Comparison of ENCODE assay signal across 8 mouse cellular contexts in the genomic region with DNA sequence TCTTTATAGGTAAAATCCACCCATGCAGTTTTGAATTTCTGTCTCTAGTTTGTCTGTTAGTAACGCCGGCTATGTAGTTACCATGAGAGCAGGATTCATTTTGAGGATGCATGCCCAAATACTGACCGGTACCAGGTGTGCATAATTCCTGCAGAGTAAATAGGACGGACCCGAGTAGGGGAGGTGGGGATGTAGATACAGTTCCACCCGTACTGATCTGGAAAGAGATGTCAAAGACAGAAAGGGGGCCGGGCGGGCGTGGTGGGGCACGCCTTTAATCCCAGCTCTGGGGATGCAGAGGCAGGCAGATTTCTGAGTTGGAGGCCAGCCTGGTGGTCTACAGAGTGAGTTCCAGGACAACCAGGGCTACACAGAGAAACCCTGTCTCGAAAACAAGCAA. TPM values are rescaled to one million over a fixed set of nuclear protein-coding genes. Genes with fewer than 3 reads are reported as not detected.
A peak's percentile ranks its signal among the peaks of the same experiment; 100 is the strongest.
DNase-seq lines count a peak whose midpoint lies in the region; ATAC-seq and TF ChIP-seq lines count a peak whose summit lies in the region.

No protein-coding gene starts in this region.

- no peaks in the 10 kb centered on the region for H3K27me3 ChIP-seq in embryonic facial prominence, embryonic 11.5 days (ENCODE audit: control insufficient read depth, insufficient read depth, low read length)
- H3K27me3 ChIP-seq in intestine, embryonic 16.5 days (replicated peaks; ENCODE audit: control insufficient read depth, insufficient read depth, low read length), result no peaks in the 10 kb centered on the region
- H3K27me3 ChIP-seq in neural tube, embryonic 13.5 days, result no peaks in the 10 kb centered on the region

- no peaks in the 10 kb centered on the region; the same call in 1 of the 2 replicates for H3K36me3 ChIP-seq in embryonic facial prominence, embryonic 11.5 days (replicated peaks; ENCODE audit: control insufficient read depth, insufficient read depth, low read depth, low read length)
- peaks cover 3% of the 10 kb centered on the region for H3K36me3 ChIP-seq in intestine, embryonic 16.5 days (ENCODE audit: control insufficient read depth, insufficient read depth, low read length)
- peaks cover 23% of the 10 kb centered on the region for H3K36me3 ChIP-seq in neural tube, embryonic 13.5 days

- peak overlapping the region; percentile 73 for H3K4me3 ChIP-seq in lung, adult 2 months (replicated peaks; ENCODE audit: extremely low read depth, low read depth, low read length)
- peak overlapping the region; percentile 59 for H3K4me3 ChIP-seq in embryonic facial prominence, embryonic 11.5 days (ENCODE audit: low read depth, low read length)
- peak overlapping the region; percentile 68 for H3K4me3 ChIP-seq in intestine, embryonic 16.5 days (ENCODE audit: low read length)
- H3K4me3 ChIP-seq in neural tube, embryonic 13.5 days, result peak overlapping the region; percentile 62

- peak overlapping the region; percentile 35; the same call in 1 of the 2 replicates for H3K27ac ChIP-seq in embryonic facial prominence, embryonic 11.5 days (replicated peaks; ENCODE audit: low read depth, low read length)
- H3K27ac ChIP-seq in intestine, embryonic 16.5 days (ENCODE audit: low read length), result peak overlapping the region; percentile 87
- peak overlapping the region; percentile 73 for H3K27ac ChIP-seq in neural tube, embryonic 13.5 days (replicated peaks)

- H3K9me3 ChIP-seq in embryonic facial prominence, embryonic 11.5 days (replicated peaks; ENCODE audit: control insufficient read depth, low read length), result no peaks in the 10 kb centered on the region
- H3K9me3 ChIP-seq in intestine, embryonic 16.5 days (ENCODE audit: control insufficient read depth, low read length), result no peaks in the 10 kb centered on the region
- H3K9me3 ChIP-seq in neural tube, embryonic 13.5 days, result no peaks in the 10 kb centered on the region

- WGBS in lung, adult 2 months, result 6% methylated on average over 11 of the region's 11 CpGs
- WGBS in embryonic facial prominence, embryonic 11.5 days, result 20% methylated on average over 11 of the region's 11 CpGs
- WGBS in intestine, embryonic 16.5 days, result 15% methylated on average over 11 of the region's 11 CpGs
- 19% methylated on average over 11 of the region's 11 CpGs for WGBS in neural tube, embryonic 13.5 days

- TF ChIP-seq POLR2A in lung, adult 2 months (IDR thresholded peaks at IDR 0.05; ENCODE audit: borderline replicate concordance, extremely low read depth, low read depth, low read length), result no peak

- no peak for ATAC-seq in embryonic facial prominence, embryonic 11.5 days (replicated peaks; ENCODE audit: insufficient number of reproducible peaks, low FRiP score, low TSS enrichment, low read depth)
- no peak for ATAC-seq in intestine, embryonic 16.5 days
- ATAC-seq in neural tube, embryonic 13.5 days (ENCODE audit: low read depth), result no peak

- TF ChIP-seq CTCF in lung, adult 2 months (IDR thresholded peaks at IDR 0.05; ENCODE audit: insufficient read depth, low read length), result no peak

- 0 out of 2 replicates have a peak, but pooled peaks cover 6% of the 10 kb centered on the region for H3K4me1 ChIP-seq in lung, adult 2 months (ENCODE audit: control insufficient read depth, insufficient read depth, low read length)
- H3K4me1 ChIP-seq in embryonic facial prominence, embryonic 11.5 days (ENCODE audit: control insufficient read depth, insufficient read depth, low read length), result no peaks in the 10 kb centered on the region
- H3K4me1 ChIP-seq in intestine, embryonic 16.5 days (ENCODE audit: control insufficient read depth, insufficient read depth, low read length), result peaks cover 3% of the 10 kb centered on the region
- peaks cover 26% of the 10 kb centered on the region for H3K4me1 ChIP-seq in neural tube, embryonic 13.5 days (replicated peaks)

- no peak for DNase-seq in lung, adult 2 months
- DNase-seq in lung, postnatal 10 days, result no peak
- peak; percentile 37 for DNase-seq in embryonic facial prominence, embryonic 11.5 days (ENCODE audit: low spot score)
- DNase-seq in natural killer cell, adult 2 months (ENCODE audit: low spot score in 2 of 2), result no peak
- DNase-seq in kidney, postnatal 10 days, result no peak
- DNase-seq in frontal cortex, adult 2 months (ENCODE audit: extremely low spot score in 1 of 2, low spot score in 1 of 2), result no peak

- peak overlapping the region; percentile 78 for H3K9ac ChIP-seq in embryonic facial prominence, embryonic 11.5 days (replicated peaks; ENCODE audit: low read length)
- H3K9ac ChIP-seq in intestine, embryonic 16.5 days (ENCODE audit: low read depth, low read length), result peak overlapping the region; percentile 74
- H3K9ac ChIP-seq in neural tube, embryonic 13.5 days, result peak overlapping the region; percentile 68

- peak overlapping the region; percentile 57 for H3K4me2 ChIP-seq in embryonic facial prominence, embryonic 11.5 days (ENCODE audit: low read depth, low read length)
- H3K4me2 ChIP-seq in intestine, embryonic 16.5 days (ENCODE audit: low read depth, low read length), result peak overlapping the region; percentile 69
- H3K4me2 ChIP-seq in neural tube, embryonic 13.5 days, result peak overlapping the region; percentile 78

RNA-seq across cellular contexts. Expression of a gene that starts 0.7 kb away (rescaled TPM):
- 6.8 and 8.2 TPM in 2 replicates for polyA plus RNA-seq in lung, adult 2 months (2012; rRNA removed)
- polyA plus RNA-seq in embryonic facial prominence, embryonic 11.5 days (2014; fragmentation: Nextera tagmentation; extraction: Ambion mirVana), result 22.2 and 23.4 TPM in 2 replicates
- polyA plus RNA-seq in intestine, embryonic 16.5 days (2015; fragmentation: Nextera tagmentation; extraction: Ambion mirVana), result 10.0 and 11.8 TPM in 2 replicates
- polyA plus RNA-seq in neural tube, embryonic 13.5 days (2015; fragmentation: Nextera tagmentation; extraction: Ambion mirVana), result 7.2 and 9.6 TPM in 2 replicates
- polyA plus RNA-seq in frontal cortex, adult 2 months (2012; rRNA removed), result 9.9 and 11.0 TPM in 2 replicates

RNA-seq across cellular contexts. Expression of a gene that starts 3.9 kb away (rescaled TPM):
- 258 and 298 TPM in 2 replicates for polyA plus RNA-seq in lung, adult 2 months (2012; rRNA removed)
- polyA plus RNA-seq in embryonic facial prominence, embryonic 11.5 days (2014; fragmentation: Nextera tagmentation; extraction: Ambion mirVana), result 1,420 and 1,481 TPM in 2 replicates
- 559 and 622 TPM in 2 replicates for polyA plus RNA-seq in intestine, embryonic 16.5 days (2015; fragmentation: Nextera tagmentation; extraction: Ambion mirVana)
- 1,686 and 1,692 TPM in 2 replicates for polyA plus RNA-seq in neural tube, embryonic 13.5 days (2015; fragmentation: Nextera tagmentation; extraction: Ambion mirVana)
- 447 and 519 TPM in 2 replicates for polyA plus RNA-seq in frontal cortex, adult 2 months (2012; rRNA removed)

RNA-seq across cellular contexts. Expression of a gene that starts 19.0 kb away (rescaled TPM):
- 81.9 and 89.7 TPM in 2 replicates for polyA plus RNA-seq in lung, adult 2 months (2012; rRNA removed)
- 46.7 and 53.8 TPM in 2 replicates for polyA plus RNA-seq in embryonic facial prominence, embryonic 11.5 days (2014; fragmentation: Nextera tagmentation; extraction: Ambion mirVana)
- polyA plus RNA-seq in intestine, embryonic 16.5 days (2015; fragmentation: Nextera tagmentation; extraction: Ambion mirVana), result 56.9 and 58.5 TPM in 2 replicates
- polyA plus RNA-seq in neural tube, embryonic 13.5 days (2015; fragmentation: Nextera tagmentation; extraction: Ambion mirVana), result 93.6 and 96.5 TPM in 2 replicates
- polyA plus RNA-seq in frontal cortex, adult 2 months (2012; rRNA removed), result 178 and 209 TPM in 2 replicates

RNA-seq across cellular contexts. Expression of a gene that starts 19.1 kb away (rescaled TPM):
- 16.5 and 26.2 TPM in 2 replicates for polyA plus RNA-seq in lung, adult 2 months (2012; rRNA removed)
- 48.8 and 53.2 TPM in 2 replicates for polyA plus RNA-seq in embryonic facial prominence, embryonic 11.5 days (2014; fragmentation: Nextera tagmentation; extraction: Ambion mirVana)
- 47.7 and 51.7 TPM in 2 replicates for polyA plus RNA-seq in intestine, embryonic 16.5 days (2015; fragmentation: Nextera tagmentation; extraction: Ambion mirVana)
- 28.2 and 29.0 TPM in 2 replicates for polyA plus RNA-seq in neural tube, embryonic 13.5 days (2015; fragmentation: Nextera tagmentation; extraction: Ambion mirVana)
- 8.8 and 9.0 TPM in 2 replicates for polyA plus RNA-seq in frontal cortex, adult 2 months (2012; rRNA removed)

RNA-seq across cellular contexts. Expression of a gene that starts 20.5 kb away (rescaled TPM):
- polyA plus RNA-seq in lung, adult 2 months (2012; rRNA removed), result 133 TPM in 2 replicates
- 2.7 and 3.4 TPM in 2 replicates for polyA plus RNA-seq in embryonic facial prominence, embryonic 11.5 days (2014; fragmentation: Nextera tagmentation; extraction: Ambion mirVana)
- polyA plus RNA-seq in intestine, embryonic 16.5 days (2015; fragmentation: Nextera tagmentation; extraction: Ambion mirVana), result 16.0 and 16.2 TPM in 2 replicates
- 11.2 and 11.6 TPM in 2 replicates for polyA plus RNA-seq in neural tube, embryonic 13.5 days (2015; fragmentation: Nextera tagmentation; extraction: Ambion mirVana)
- polyA plus RNA-seq in frontal cortex, adult 2 months (2012; rRNA removed), result 11.2 and 14.5 TPM in 2 replicates

Comparison
In these comparisons a context has a peak if more than half of its experiments do, and no peak if none do; other contexts are left out.
1. H3K27ac ChIP-seq: peak in every context shown above with its lines; median percentile 87 in intestine, embryonic 16.5 days; 73 in neural tube, embryonic 13.5 days; 35 in embryonic facial prominence, embryonic 11.5 days.